Mouse (Mus musculus) spleen, adult 12 weeks (tissue): Measurements from ENCODE around the gene Ttc13.

Source experiments
- DNase-seq: peaks from one replicate; pipeline ENCODE4 v3.0.0; 2022; ENCODE audit warnings: low spot score

Gene Ttc13

GRCm38 (mm10) chr8:124721862-124722515, at the start of gene Ttc13, which contains the start of gene Arv1:
Ttc13 (minus strand) TSS chr8:124721983.
Arv1 (plus strand) TSS chr8:124722139.
- peak; percentile 94 for DNase-seq

DNA sequence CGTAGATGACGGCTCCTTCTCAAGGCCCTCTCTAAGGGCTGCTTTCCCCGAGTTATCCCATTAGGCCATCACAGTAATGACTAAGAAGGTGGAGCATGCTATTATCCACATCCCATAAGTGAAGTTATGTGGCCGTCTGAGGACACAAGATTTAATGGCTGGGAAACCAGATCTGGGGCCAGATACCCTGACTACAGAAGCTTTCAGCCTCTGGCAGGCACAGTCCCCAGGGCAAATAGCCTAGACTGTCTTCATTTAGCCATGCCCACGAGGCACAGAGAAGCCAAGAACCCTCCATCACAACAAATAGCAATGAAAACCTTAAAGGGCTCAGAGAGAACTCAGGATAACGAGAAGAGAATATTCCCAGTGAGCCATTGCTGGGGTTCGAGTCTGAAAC, 41.3 kb upstream of the Ttc13 start:
- DNase-seq, result no peak

- no peak for DNase-seq
Measured at GRCm38 (mm10) chr8:124758544-124758943, 36.8 kb upstream of the Ttc13 start.

DNA sequence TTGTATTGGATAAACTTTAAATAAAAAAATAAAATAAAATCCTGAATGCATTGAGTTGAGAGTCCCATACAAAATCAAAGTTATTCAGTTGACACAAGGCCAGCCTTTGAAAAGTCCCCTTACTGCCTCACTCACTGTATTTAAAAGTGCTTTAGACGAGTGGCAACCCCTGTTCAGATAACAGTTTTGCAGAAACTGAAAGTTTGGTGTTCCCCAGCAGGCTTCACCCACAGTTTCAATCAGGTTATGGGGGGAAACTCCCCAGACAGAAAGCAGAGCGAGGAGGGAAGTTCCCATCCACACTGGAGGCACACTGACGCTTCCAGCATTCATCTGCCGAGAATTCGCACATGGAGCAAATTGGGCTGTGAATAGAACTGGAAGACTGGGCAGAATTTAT, 34.8 kb upstream of the Ttc13 start:
- no peak for DNase-seq

DNA sequence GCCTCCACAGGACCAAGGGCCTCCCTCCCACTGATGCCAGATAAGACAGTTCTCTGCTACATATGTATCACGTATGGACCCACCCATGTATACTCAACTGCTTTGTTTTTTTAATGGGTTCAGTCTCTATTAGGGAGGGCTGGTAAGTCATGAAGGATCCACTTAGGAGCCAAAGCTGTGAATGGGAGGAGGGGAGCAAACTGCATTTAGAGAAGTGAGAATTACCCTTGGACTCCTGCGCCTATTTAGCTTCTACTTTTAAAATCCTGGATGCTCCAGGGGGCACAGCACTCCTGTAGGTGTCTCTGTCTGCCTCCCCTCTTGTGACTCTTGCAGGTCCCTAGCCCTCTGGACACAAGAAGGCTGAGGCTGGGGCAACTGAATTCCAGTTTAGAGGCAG, 34.4 kb upstream of the Ttc13 start:
- DNase-seq, result no peak

- no peak for DNase-seq
Measured at GRCm38 (mm10) chr8:124755481-124755880, 33.7 kb upstream of the Ttc13 start.

GRCm38 (mm10) chr8:124754792-124755190, 33.0 kb upstream of the Ttc13 start:
- no peak for DNase-seq

DNA sequence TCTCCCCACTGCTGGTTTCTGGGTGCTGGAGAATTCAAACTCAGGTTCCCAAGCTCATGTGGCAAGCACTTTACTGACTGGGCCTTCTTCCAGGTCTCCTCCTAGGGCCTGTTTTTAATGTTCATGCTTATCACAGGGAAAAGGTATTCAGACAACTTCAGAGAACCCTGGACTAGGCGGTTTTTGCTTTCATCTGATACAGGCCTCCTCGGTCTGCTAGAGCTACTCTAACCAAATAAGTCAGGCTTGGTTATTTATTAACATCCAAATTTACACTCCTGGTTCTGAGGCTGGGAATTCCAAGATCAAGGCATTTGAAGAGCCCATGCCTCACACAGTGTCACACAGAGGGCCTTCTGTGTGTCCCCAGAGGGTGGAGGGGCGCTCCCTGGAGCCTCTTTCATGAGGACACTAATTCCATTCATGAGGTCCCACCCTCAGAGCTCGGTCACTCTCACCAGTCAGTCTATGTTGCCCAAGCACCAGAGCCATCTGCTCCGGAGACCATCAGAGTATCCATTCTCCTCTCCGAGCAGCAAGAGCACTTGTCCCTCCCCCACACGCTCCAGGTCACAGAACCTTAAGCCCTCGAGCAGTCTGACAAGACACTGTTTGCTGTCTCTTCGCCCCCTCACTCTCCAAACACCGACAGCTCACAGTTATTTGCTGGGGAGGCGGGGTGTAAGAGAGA, 32.5 kb upstream of the Ttc13 start:
- DNase-seq, result no peak

DNA sequence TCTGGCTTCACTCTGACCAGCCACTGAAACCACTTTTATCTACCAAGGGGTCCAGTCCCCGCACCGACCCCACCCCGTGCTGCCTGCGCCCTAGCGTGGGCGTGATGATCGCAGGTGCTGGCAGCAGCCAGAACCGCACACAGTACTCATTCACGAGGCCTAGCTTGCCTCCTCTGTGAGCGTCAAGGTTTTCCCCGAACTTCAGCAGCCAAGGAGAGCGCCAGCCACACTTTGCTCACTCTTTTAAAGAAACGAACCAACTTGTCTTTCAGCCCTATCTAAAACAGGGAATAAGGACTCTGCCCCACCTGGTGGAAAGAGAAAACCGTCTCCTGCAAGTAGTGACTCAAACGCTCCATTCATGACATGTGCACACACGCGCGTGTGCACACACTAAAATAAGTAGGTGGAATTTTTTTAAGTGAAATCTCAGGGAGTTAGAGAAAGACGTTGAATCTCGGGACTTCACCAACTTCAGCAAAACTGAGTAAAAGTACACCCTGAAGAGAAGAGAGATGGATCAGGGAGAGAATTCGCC, 30.6 kb upstream of the Ttc13 start:
- no peak for DNase-seq

- peak; percentile 15 for DNase-seq
Measured at GRCm38 (mm10) chr8:124751709-124752173, 30.0 kb upstream of the Ttc13 start, which contains the start of gene Fam89a. Fam89a (minus strand) TSS chr8:124751832.

DNA sequence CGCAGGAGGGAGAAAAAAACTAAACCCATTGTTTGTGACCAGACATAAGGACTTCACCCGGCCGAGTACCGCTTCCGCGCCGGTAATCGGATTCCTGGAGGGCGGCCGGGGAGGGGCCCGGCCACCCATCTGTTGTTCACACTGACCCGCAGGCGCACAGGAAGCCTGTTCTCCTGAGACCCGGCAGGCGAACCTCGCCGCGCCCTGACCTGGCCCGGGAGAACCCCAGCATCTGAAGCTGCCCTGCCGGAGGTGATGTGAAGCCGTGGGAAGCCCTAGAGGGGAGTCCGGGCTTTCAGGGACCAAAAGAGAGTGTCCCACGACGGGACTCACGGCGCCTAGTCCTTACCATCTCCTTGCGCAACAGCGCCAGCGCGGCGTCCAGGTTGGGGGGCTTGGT, 29.4 kb upstream of the Ttc13 start:
- DNase-seq, result no peak

- no peak for DNase-seq
Measured at GRCm38 (mm10) chr8:124746661-124747060, 24.9 kb upstream of the Ttc13 start.

DNA sequence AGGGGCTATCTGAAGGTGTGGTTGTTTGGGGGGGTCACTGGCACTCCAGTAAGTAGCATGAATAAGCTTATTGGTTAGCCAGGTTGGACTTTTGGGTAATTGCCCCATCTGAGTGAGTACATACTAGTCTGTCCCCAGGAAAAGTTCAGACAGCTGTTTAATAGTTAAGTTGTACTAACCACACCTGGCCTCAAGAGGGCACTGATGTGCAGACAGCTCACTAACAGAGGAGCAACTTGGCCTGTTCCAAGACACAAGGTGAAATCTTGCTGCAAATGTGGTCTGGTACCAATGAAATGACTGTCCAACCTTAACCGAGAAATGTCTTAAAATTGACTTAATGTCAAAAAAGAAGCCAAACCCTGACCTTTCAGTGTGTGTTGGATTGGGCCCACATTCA, 17.5 kb upstream of the Ttc13 start:
- no peak for DNase-seq

GRCm38 (mm10) chr8:124735371-124735911, 13.7 kb upstream of the Ttc13 start:
- DNase-seq, result no peak

- DNase-seq, result no peak
Measured at GRCm38 (mm10) chr8:124732828-124733227, 11.0 kb upstream of the Ttc13 start.

- DNase-seq, result no peak
Measured at GRCm38 (mm10) chr8:124724301-124724700, 2.5 kb upstream of the Ttc13 start.

GRCm38 (mm10) chr8:124720938-124721861, 583 bp downstream of the Ttc13 start:
- no peak for DNase-seq

DNA sequence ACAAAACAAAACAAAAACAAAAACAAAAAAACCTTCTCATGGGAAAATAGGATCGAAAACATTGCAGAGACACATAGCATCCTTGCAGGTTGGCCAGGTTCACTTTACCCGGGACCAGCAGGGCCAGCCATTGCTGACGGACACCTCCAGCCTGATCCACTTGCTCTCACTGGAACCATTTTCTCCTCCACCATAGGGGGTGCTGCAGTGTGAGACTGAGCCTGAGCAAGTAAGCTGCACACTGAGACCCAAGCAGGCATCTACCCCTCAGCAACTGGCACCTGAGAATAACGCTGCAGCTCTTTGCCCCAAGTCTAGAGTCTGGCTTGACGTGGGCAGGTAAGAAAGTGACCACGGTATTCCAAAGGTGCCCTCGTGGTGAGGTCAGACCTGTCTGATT, 1.6 kb downstream of the Ttc13 start:
- no peak for DNase-seq

GRCm38 (mm10) chr8:124715736-124716135, 6.0 kb downstream of the Ttc13 start:
- no peak for DNase-seq

GRCm38 (mm10) chr8:124713207-124713606, 8.6 kb downstream of the Ttc13 start:
- no peak for DNase-seq

DNA sequence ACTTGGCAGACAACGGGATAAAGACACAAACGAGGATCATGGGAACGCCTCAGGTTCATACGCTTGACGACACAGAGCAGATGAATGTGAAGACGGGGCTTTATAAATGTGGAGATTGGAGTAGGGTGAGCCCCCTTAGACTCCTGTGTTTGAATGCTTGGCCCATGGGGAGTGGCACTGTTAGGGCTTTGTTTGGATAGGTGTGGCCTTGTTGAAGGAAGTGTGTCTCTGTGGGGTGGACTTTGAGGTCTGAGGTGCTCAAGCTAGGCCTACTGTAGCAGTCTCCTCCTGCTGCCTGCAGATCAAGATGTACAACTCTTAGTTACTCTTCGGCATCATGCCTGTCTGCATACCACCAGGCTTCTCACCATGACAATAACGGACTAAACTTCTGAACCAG, 16.0 kb downstream of the Ttc13 start:
- no peak for DNase-seq

DNA sequence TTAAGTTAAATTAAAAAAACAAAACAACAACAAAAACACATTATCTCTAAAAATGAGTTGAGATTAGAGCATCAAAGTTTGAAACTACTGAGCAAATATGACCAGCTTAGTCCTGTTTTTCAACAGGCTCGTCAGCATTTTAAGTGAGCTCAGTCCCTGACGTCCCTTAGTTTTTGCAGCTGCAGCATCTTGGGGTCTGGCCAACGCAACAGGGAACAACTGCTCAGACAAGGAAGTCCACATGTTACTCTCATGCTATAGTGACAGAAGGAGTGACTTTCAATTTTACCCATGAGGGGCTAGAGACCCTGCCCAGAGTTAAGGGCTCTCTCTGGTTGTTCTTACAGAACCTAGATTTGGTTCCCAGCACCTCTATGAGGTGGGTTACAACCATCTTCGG, 17.4 kb downstream of the Ttc13 start:
- no peak for DNase-seq
